Mouse (Mus musculus) neural tube, embryonic 15.5 days (tissue): ENCODE measurements around the gene Ostf1. TPM values are rescaled to one million over a fixed set of nuclear protein-coding genes. Genes with fewer than 3 reads are reported as not detected.
A peak's percentile ranks its signal among the peaks of the same experiment; 100 is the strongest.

Experiments
- ATAC-seq: fragments of 200-750 bp; cut with Nextera tagmentation; 2 replicates; pipeline ENCODE4 v1.8.0; 2017; ENCODE audit warnings: mild to moderate bottlenecking, moderate TSS enrichment, moderate library complexity; ENCODE audit not compliant: low FRiP score
- H3K27ac ChIP-seq: fragments of 300-500 bp; sonication (generic); replicated peaks from 2 replicates; pipeline ENCODE4 v1.5.1; 2015; ENCODE audit warnings: mild to moderate bottlenecking, inconsistent platforms
- H3K27me3 ChIP-seq: fragments of 300-500 bp; sonication (generic); replicated peaks from 2 replicates; pipeline ENCODE4 v1.6.1; 2015; ENCODE audit warnings: inconsistent platforms
- H3K36me3 ChIP-seq: fragments of 300-500 bp; sonication (generic); 2 replicates; pipeline ENCODE4 v1.6.1; 2015; ENCODE audit warnings: inconsistent platforms
- H3K4me1 ChIP-seq: fragments of 300-500 bp; sonication (generic); 2 replicates; pipeline ENCODE4 v1.6.1; 2015; ENCODE audit warnings: inconsistent platforms
- H3K4me2 ChIP-seq: fragments of 300-500 bp; sonication (generic); 2 replicates; pipeline ENCODE4 v1.6.1; 2015; ENCODE audit warnings: inconsistent platforms, mild to moderate bottlenecking, moderate library complexity
- H3K4me3 ChIP-seq: fragments of 300-500 bp; sonication (generic); replicated peaks from 2 replicates; pipeline ENCODE4 v1.5.1; 2015; ENCODE audit warnings: mild to moderate bottlenecking, inconsistent platforms
- H3K9ac ChIP-seq: fragments of 300-500 bp; sonication (generic); replicated peaks from 2 replicates; pipeline ENCODE4 v1.6.1; 2015; ENCODE audit warnings: mild to moderate bottlenecking, inconsistent platforms
- H3K9me3 ChIP-seq: fragments of 300-500 bp; sonication (generic); replicated peaks from 2 replicates; pipeline ENCODE4 v1.6.1; 2016; ENCODE audit warnings: inconsistent platforms
- WGBS: fragments of 180-500 bp; shearing (Covaris S2); methylation state at CpG from one replicate; pipeline ENCODE4 v1.1.7; 2015; ENCODE audit warnings: mixed read lengths; 5-methylcytosine and 5-hydroxymethylcytosine counted together
- polyA plus RNA-seq: library from polyadenylated mRNA; unstranded; fragments of >200 nt; fragmentation: Nextera tagmentation; extraction: Ambion mirVana; gene quantifications from 2 replicates; pipeline ENCODE4 v1.2.1, GENCODE M21; 2015

Gene Ostf1
- polyA plus RNA-seq, 1 experiment from 2014 or later, result 43.9 TPM

- Histone ChIP-seq H3K27me3 (no peaks in the 10 kb centered on the region), H3K36me3 (no peaks in the 10 kb centered on the region), H3K9me3 (no peaks in the 10 kb centered on the region), H3K27ac (no peak overlapping the region), H3K9ac (no peak overlapping the region), H3K4me1 (peaks cover 13% of the 10 kb centered on the region), H3K4me3 (no peak overlapping the region), H3K4me2 (no peak overlapping the region)
- no peak for ATAC-seq
- 94% methylated on average over 16 of the region's 16 CpGs for WGBS
Measured at GRCm38 (mm10) chr19:18581046-18581445, 50.6 kb downstream of the Ostf1 start.

DNA sequence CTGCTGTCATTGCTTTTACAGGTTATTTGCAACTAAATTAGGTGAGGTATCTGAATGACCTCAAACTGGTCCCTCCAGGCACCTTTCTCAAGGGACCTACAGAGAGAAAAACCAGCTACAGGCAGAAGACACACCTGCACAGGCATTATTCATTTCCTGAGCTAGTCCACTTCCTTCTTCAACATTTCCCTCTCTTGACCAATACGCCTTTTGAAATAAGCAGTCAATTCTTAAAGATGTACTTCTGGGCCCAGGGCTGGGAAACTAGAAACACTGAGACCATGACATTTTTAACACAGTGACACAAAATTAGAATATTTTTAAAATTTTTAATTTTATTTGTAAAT, 52.6 kb downstream of the Ostf1 start:
- Histone ChIP-seq H3K4me1 (peaks cover 13% of the 10 kb centered on the region), H3K27me3 (no peaks in the 10 kb centered on the region), H3K4me3 (no peak overlapping the region), H3K36me3 (no peaks in the 10 kb centered on the region), H3K4me2 (no peak overlapping the region; the same call in 1 of the 2 replicates), H3K9ac (no peak overlapping the region), H3K27ac (no peak overlapping the region), H3K9me3 (no peaks in the 10 kb centered on the region)
- 91% methylated on average over 1 of the region's 1 CpGs for WGBS
- ATAC-seq, result no peak

GRCm38 (mm10) chr19:18578216-18579011, 53.2 kb downstream of the Ostf1 start:
- Histone ChIP-seq H3K9me3 (no peaks in the 10 kb centered on the region), H3K4me3 (no peak overlapping the region), H3K27me3 (no peaks in the 10 kb centered on the region), H3K9ac (no peak overlapping the region), H3K4me2 (peak overlapping the region; percentile 39), H3K27ac (no peak overlapping the region), H3K4me1 (peaks cover 13% of the 10 kb centered on the region), H3K36me3 (no peaks in the 10 kb centered on the region)
- 26% methylated on average over 17 of the region's 17 CpGs for WGBS
- ATAC-seq, result no peak; the same call in 1 of the 2 replicates

GRCm38 (mm10) chr19:18577348-18577747, 54.3 kb downstream of the Ostf1 start:
- Histone ChIP-seq H3K27me3 (no peaks in the 10 kb centered on the region), H3K4me2 (no peak overlapping the region), H3K9ac (no peak overlapping the region), H3K36me3 (no peaks in the 10 kb centered on the region), H3K27ac (no peak overlapping the region), H3K4me3 (no peak overlapping the region), H3K9me3 (no peaks in the 10 kb centered on the region), H3K4me1 (peaks cover 13% of the 10 kb centered on the region)
- ATAC-seq, result no peak
- 78% methylated on average over 5 of the region's 5 CpGs for WGBS

- Histone ChIP-seq H3K4me1 (peaks cover 13% of the 10 kb centered on the region), H3K4me2 (no peak overlapping the region), H3K9me3 (no peaks in the 10 kb centered on the region), H3K4me3 (no peak overlapping the region), H3K27ac (no peak overlapping the region), H3K9ac (no peak overlapping the region), H3K36me3 (no peaks in the 10 kb centered on the region), H3K27me3 (no peaks in the 10 kb centered on the region)
- WGBS, result 96% methylated on average over 3 of the region's 3 CpGs
- ATAC-seq, result no peak
Measured at GRCm38 (mm10) chr19:18575891-18576290, 55.7 kb downstream of the Ostf1 start.

GRCm38 (mm10) chr19:18573907-18574306, 57.7 kb downstream of the Ostf1 start:
- Histone ChIP-seq H3K4me2 (no peak overlapping the region), H3K27ac (no peak overlapping the region), H3K9ac (no peak overlapping the region), H3K9me3 (no peaks in the 10 kb centered on the region), H3K36me3 (no peaks in the 10 kb centered on the region), H3K4me3 (no peak overlapping the region), H3K4me1 (peaks cover 12% of the 10 kb centered on the region), H3K27me3 (no peaks in the 10 kb centered on the region)
- no peak for ATAC-seq
- 92% methylated on average over 5 of the region's 5 CpGs for WGBS

DNA sequence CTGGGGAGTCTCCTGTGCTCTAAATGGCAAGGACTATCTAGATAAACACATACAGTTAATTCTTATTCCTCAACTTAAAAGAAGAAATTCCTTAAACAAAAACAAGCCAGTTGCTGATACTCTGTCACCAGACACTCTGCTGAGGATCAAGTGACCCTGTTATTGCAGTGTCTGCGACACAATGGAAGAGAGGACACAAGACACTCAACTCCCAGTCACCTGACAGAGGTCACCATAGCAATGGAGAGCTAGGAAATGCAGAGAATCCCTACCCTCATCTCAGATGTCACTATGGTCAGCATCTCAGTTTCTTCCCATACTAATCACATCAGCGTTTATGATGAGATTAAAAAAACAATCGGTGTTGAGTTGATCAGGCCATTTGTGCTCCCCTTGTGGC, 58.2 kb downstream of the Ostf1 start:
- Histone ChIP-seq H3K36me3 (no peaks in the 10 kb centered on the region), H3K4me2 (no peak overlapping the region), H3K27ac (no peak overlapping the region), H3K9ac (no peak overlapping the region), H3K4me1 (peaks cover 7% of the 10 kb centered on the region), H3K4me3 (no peak overlapping the region), H3K27me3 (no peaks in the 10 kb centered on the region), H3K9me3 (no peaks in the 10 kb centered on the region)
- ATAC-seq, result no peak
- WGBS, result 85% methylated on average over 3 of the region's 3 CpGs

GRCm38 (mm10) chr19:18569496-18569895, 62.1 kb downstream of the Ostf1 start:
- Histone ChIP-seq H3K4me3 (no peak overlapping the region), H3K4me1 (no peaks in the 10 kb centered on the region), H3K36me3 (no peaks in the 10 kb centered on the region), H3K9ac (no peak overlapping the region), H3K27ac (no peak overlapping the region), H3K27me3 (no peaks in the 10 kb centered on the region), H3K9me3 (no peaks in the 10 kb centered on the region), H3K4me2 (no peak overlapping the region)
- whole genome bisulfite sequencing, result 86% methylated on average over 1 of the region's 1 CpGs
- ATAC-seq, result no peak

DNA sequence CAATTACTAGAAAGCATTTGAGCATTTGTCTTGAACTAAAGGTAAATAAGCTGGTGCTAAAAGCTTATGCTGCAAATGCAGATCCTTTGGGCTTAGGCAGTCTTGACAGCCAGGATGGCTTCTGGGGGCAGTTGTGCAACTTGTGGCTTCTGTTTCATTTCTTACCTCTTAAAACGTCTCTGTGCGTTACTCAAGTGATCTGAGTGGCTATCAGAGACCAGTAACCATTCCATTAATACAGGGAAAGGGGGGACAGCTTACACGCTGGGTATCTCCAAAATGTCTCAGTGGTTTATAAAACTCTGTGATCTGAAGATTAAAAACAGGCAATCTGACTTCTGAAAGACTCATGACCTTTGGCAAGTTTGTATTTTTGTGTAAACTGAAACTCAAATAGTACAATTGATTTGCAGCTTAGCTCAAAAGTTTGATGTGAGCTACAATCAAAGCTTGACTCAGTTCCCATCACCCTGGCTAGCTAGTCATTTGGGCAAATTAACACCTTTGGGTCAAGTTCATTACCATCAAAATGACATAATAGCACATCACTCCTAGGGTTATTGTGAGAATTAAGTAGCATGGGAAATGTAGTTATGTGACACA, 62.7 kb downstream of the Ostf1 start:
- no peak overlapping the region for H3K27ac ChIP-seq
- H3K9ac ChIP-seq, result no peak overlapping the region
- H3K9me3 ChIP-seq, result no peaks in the 10 kb centered on the region
- no peaks in the 10 kb centered on the region for H3K36me3 ChIP-seq
- H3K4me2 ChIP-seq, result no peak overlapping the region
- no peaks in the 10 kb centered on the region for H3K27me3 ChIP-seq
- ATAC-seq, result no peak
- 90% methylated on average over 3 of the region's 3 CpGs for WGBS
- no peak overlapping the region for H3K4me3 ChIP-seq
- no peaks in the 10 kb centered on the region for H3K4me1 ChIP-seq

- no peak overlapping the region for H3K4me2 ChIP-seq
- no peak overlapping the region for H3K9ac ChIP-seq
- H3K27ac ChIP-seq, result no peak overlapping the region
- WGBS, result 93% methylated on average over 12 of the region's 12 CpGs
- H3K4me1 ChIP-seq, result no peaks in the 10 kb centered on the region
- ATAC-seq, result no peak
- no peak overlapping the region for H3K4me3 ChIP-seq
- no peaks in the 10 kb centered on the region for H3K27me3 ChIP-seq
- no peaks in the 10 kb centered on the region for H3K9me3 ChIP-seq
- no peaks in the 10 kb centered on the region for H3K36me3 ChIP-seq
Measured at GRCm38 (mm10) chr19:18567936-18568827, 63.4 kb downstream of the Ostf1 start.

DNA sequence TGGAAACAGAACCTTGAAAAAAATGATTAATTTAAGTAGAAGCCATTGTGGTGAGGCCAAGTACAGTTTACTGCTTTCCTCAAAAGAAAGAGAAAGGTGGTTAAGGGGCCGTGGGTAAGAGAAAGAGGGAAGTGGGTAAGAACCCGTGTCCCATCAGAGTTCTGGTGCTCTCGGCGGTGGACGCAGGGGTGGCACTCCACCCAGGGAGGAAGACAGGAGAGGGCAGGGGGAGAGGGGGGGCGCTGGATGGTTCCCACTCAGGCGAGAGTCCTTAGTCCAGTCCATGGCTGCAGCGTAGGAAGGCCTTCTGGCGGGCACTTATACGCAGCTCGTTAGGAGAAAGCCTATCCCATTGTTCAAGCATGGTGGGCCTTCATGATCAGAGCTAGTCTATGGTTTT, 64.1 kb downstream of the Ostf1 start:
- Histone ChIP-seq H3K4me3 (no peak overlapping the region), H3K4me1 (no peaks in the 10 kb centered on the region), H3K4me2 (no peak overlapping the region), H3K27ac (no peak overlapping the region), H3K9ac (no peak overlapping the region), H3K9me3 (no peaks in the 10 kb centered on the region), H3K36me3 (no peaks in the 10 kb centered on the region), H3K27me3 (no peaks in the 10 kb centered on the region)
- WGBS, result 88% methylated on average over 11 of the region's 11 CpGs
- no peak for ATAC-seq
